Mouse (Mus musculus): ENCODE measurements at regions not wholly inside any gene's neighbourhood (a gene's known extent, or its start where the extent isn't known, plus 50 kb on each side); places are given as distances from the start of the nearest gene placed in this dataset.

DNA sequence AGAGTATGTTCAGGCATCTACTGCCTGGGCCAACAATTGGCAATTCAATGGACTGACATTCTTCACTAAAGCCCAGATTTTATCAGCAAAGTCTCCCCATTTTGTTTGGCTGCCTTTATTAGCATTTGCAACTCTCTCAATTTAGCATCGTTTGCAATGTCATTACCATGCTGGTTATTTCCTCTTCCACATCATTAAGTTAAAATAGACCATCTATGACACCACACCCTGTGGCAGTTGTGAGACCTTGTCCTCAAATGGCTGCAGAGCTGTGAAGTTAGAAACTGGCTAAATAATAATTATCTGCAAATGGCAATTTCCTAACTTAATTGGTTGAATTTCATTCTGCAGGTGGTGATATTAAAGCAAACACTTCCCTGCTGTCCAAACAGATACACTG lies 381.8 kb downstream of the H2al1n start:
- in situ Hi-C loops (cut with MboI, MseI), result no loop called here

DNA sequence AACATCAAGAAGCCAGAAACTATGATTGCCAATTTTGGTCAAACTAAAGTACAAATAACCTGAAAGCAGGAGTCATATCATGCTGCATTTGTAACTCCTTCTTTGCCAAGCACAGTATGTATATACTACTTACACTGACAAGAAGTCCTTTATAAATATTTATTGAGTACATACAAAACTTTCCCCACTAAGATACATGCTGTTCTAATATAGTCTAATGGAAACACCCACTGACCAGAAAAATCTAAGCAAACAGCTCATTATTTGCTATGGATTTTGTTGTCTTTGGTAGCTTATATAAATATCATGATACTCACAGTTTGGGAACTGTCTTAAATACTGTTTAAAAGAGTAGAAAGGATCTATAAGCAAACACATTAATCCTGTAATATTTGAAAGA lies 385.9 kb downstream of the H2al1n start:
- in situ Hi-C loops (cut with MboI, MseI), result no loop called here

DNA sequence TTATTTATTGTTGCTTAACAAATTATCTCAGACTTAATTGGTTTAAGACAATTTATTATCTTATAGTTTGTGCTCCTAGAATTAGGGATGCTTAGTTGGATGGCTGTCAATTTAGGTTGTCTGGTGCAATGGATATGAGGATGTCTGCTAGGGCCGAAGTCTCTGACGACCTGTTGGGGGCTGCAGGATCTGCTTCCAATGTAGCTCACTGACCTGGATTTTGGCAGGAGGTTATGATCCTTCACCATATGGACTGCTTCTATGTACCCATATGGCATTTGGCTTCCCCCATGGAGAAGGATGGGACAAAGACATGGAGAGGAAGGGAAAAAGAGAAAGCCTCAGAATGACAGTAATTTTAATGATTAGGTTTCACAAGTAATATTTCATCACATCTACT lies 391.0 kb downstream of the H2al1n start:
- in situ Hi-C loops (cut with MboI, MseI), result no loop called here

DNA sequence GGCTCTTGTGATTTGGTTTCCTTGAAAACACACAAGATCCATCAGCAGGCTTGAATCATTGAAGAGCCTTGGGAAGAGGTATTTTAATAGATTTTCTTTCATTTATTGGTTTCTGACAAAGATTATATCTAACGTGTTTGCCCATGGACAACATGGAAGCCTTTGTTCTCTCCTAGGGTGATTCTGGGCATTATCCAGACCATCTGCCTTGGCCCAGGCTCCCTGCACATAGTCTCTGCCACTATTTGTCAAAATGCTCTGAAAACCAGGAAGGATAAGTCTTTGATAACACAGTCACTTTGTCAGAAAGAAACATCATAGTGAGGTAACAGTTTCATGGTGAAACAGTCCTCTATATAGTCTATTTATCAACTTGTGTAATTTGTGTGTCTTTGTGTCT lies 398.2 kb downstream of the H2al1n start:
- in situ Hi-C loops (cut with MboI, MseI), result no loop called here

DNA sequence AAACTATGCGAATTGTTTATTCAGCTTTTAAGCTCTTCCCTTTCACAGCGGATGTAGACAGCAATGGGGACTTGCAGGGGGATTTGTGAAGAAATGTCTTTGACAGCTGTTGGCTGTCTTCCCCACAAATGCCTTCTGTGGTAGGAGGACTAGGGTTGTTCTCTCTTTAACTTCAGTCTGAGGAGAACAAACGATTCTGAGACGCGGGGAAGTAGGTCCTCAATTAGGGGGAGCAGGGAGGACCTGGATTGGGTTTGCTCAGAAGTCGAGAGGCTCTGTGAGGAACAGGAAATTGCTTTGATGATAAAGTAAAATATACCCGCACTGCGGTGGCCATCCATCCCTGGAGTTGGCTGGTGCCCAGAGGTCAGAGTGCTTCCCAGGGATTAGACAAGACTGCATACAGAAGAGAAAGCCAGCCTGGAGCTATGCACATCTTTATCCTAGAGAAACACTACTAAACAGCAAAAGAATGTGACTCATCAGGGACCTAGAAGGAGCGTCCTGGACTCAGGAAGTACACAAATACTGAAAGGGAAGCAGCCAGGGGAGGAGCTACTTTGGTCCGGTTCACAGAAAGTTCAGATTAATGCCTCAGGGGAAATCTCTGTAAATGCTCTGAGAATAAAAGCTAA lies 417.4 kb downstream of the H2al1n start:
- in situ Hi-C loops (cut with MboI, MseI), result loop anchor here (25.0 kb wide), 1 partner anchor 1241 kb away; no protein-coding TSS in a partner anchor

DNA sequence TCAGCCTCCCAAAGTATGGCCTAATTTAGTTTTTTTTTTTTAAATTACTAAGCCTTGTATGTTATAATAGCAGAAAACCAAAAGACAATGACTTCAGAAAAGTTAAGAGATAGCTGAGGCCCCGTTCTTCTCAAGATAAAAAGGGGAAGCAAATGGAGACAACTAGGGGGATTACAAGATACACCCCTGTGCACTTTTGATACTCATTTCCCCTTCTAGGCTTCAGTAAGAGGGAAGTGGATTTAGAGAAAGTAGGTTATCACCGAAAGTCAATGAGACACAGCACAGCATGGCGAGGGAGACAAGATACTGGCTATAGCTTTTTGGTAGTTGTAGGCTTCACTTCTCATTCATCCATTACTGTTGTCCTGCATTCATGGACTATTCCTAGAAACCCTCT lies 428.4 kb downstream of the H2al1n start:
- in situ Hi-C loops (cut with MboI, MseI), result loop anchor here (25.0 kb wide), 1 partner anchor 1252 kb away; no protein-coding TSS in a partner anchor

DNA sequence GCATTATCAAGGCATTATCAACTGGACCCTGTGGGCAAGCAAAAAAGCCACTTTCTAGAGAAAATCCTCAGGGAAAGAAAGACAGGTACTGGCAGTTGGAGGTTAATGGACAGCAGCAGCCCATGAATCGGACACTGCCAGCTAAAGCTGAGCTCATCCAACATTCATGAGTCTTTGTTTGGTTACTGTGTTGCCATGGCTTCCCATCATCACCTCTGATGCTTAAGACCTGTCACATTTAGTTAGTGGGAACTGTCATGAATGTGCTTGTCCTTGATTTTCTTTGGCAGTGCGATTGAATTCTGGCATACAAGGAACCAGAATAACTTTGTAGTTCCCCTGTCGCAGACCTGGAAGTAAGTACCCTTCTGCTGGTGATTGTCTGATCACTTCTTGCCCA lies 453.9 kb downstream of the H2al1n start:
- in situ Hi-C loops (cut with MboI, MseI), result no loop called here

DNA sequence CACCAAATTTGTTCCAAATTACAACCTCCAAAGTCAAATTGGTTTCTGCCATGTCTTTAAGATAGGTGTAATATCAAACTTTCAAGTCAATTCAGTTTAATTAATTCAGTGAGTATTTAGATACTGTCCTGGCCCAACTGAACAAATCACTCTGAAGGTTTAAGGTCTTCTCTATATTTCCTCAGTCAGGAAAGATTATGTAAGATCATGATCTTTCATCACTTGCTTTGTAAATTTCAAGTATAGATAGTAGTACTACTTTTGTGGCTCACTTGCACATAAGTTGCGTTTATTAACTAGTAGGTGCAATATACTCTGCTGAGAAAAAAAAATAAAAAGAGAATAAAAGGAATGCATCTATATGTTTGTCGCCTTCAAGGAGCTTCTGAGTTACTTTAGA lies 485.4 kb downstream of the H2al1n start:
- in situ Hi-C loops (cut with MboI, MseI), result no loop called here

DNA sequence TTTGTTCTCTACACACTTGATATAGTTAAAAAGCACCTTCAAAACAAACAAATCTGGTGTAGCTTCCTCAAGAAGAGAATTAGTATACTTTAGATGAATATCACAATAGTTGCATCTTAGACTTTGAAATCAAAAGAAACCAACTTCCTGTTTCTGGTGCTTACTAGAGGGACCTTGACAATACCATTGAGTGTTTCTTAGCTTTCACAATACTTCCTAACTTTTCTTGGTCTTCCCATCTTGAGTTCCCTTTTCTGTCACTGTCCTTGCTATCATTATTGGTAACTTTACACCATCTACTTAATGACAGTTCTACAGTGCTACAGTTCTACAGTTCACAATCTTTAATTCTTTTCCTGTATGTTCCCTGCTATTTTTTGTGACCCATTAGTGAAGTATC lies 528.1 kb downstream of the H2al1n start:
- in situ Hi-C loops (cut with MboI, MseI), result no loop called here
